Mouse (Mus musculus): ENCODE data around the gene Srarp. TPM values are rescaled to one million over a fixed set of nuclear protein-coding genes. Genes with fewer than 3 reads are reported as not detected.

Gene Srarp
- total and polyA plus RNA-seq, 2 experiments: not detected

GRCm38 (mm10) chr4:141389366-141390150, 46.3 kb downstream of the Srarp start:
- Histone ChIP-seq H3K36me3 (ENCODE audit: control insufficient read depth, insufficient read depth, low read length) (no peaks in the 10 kb centered on the region), H3K79me2 (ENCODE audit: control insufficient read depth, insufficient read depth, low read length) (no peaks in the 10 kb centered on the region), H3K27me3 (ENCODE audit: control insufficient read depth, insufficient read depth, low read length) (no peaks in the 10 kb centered on the region), H3K27ac (replicated peaks; ENCODE audit: insufficient read depth, low read depth, low read length) (no peak overlapping the region), H3K4me3 (ENCODE audit: insufficient read depth, low read depth, low read length) (no peak overlapping the region), H3K9ac (ENCODE audit: low read depth, low read length) (no peak overlapping the region), H3K4me1 (ENCODE audit: control insufficient read depth, insufficient read depth, low read length) (no peaks in the 10 kb centered on the region)
- WGBS: 69% methylated on average over 18 of the region's 18 CpGs
- TF ChIP-seq POLR2A (IDR thresholded peaks at IDR 0.05; ENCODE audit: extremely low read depth, insufficient read depth, low read length) (no peak), CTCF (IDR thresholded peaks at IDR 0.05; ENCODE audit: low read depth, low read length) (no peak)
- DNase-seq (ENCODE audit: extremely low read depth, low read depth, low spot score): no peak

GRCm38 (mm10) chr4:141387933-141388332, 48.0 kb downstream of the Srarp start:
- WGBS: 70% methylated on average over 5 of the region's 5 CpGs
- DNase-seq (ENCODE audit: extremely low read depth, low read depth, low spot score): no peak
- TF ChIP-seq POLR2A (IDR thresholded peaks at IDR 0.05; ENCODE audit: extremely low read depth, insufficient read depth, low read length) (no peak), CTCF (IDR thresholded peaks at IDR 0.05; ENCODE audit: low read depth, low read length) (no peak)
- H3K9ac ChIP-seq (ENCODE audit: low read depth, low read length): no peak overlapping the region
- H3K79me2 ChIP-seq (ENCODE audit: control insufficient read depth, insufficient read depth, low read length): no peaks in the 10 kb centered on the region
- H3K36me3 ChIP-seq (ENCODE audit: control insufficient read depth, insufficient read depth, low read length): no peaks in the 10 kb centered on the region
- no peak overlapping the region for H3K4me3 ChIP-seq (ENCODE audit: insufficient read depth, low read depth, low read length)
- H3K27ac ChIP-seq (replicated peaks; ENCODE audit: insufficient read depth, low read depth, low read length): no peak overlapping the region
- H3K27me3 ChIP-seq (ENCODE audit: control insufficient read depth, insufficient read depth, low read length): no peaks in the 10 kb centered on the region
- H3K4me1 ChIP-seq (ENCODE audit: control insufficient read depth, insufficient read depth, low read length): no peaks in the 10 kb centered on the region

- 18% methylated on average over 5 of the region's 5 CpGs for WGBS
- no peaks in the 10 kb centered on the region for H3K36me3 ChIP-seq (ENCODE audit: control insufficient read depth, insufficient read depth, low read length)
- no peaks in the 10 kb centered on the region for H3K27me3 ChIP-seq (ENCODE audit: control insufficient read depth, insufficient read depth, low read length)
- H3K4me3 ChIP-seq (ENCODE audit: insufficient read depth, low read depth, low read length): no peak overlapping the region
- H3K4me1 ChIP-seq (ENCODE audit: control insufficient read depth, insufficient read depth, low read length): no peaks in the 10 kb centered on the region
- TF ChIP-seq CTCF (IDR thresholded peaks at IDR 0.05; ENCODE audit: low read depth, low read length): peak; percentile 80
- TF ChIP-seq POLR2A (IDR thresholded peaks at IDR 0.05; ENCODE audit: extremely low read depth, insufficient read depth, low read length): no peak
- no peak overlapping the region for H3K9ac ChIP-seq (ENCODE audit: low read depth, low read length)
- no peak overlapping the region for H3K27ac ChIP-seq (replicated peaks; ENCODE audit: insufficient read depth, low read depth, low read length)
- no peaks in the 10 kb centered on the region for H3K79me2 ChIP-seq (ENCODE audit: control insufficient read depth, insufficient read depth, low read length)
- peak; percentile 63 for DNase-seq (ENCODE audit: extremely low read depth, low read depth, low spot score)
Measured at GRCm38 (mm10) chr4:141387093-141387784, 48.7 kb downstream of the Srarp start.

- Histone ChIP-seq H3K27me3 (ENCODE audit: control insufficient read depth, insufficient read depth, low read length) (no peaks in the 10 kb centered on the region), H3K36me3 (ENCODE audit: control insufficient read depth, insufficient read depth, low read length) (no peaks in the 10 kb centered on the region), H3K79me2 (ENCODE audit: control insufficient read depth, insufficient read depth, low read length) (no peaks in the 10 kb centered on the region), H3K27ac (replicated peaks; ENCODE audit: insufficient read depth, low read depth, low read length) (no peak overlapping the region), H3K4me3 (ENCODE audit: insufficient read depth, low read depth, low read length) (no peak overlapping the region), H3K9ac (ENCODE audit: low read depth, low read length) (no peak overlapping the region), H3K4me1 (ENCODE audit: control insufficient read depth, insufficient read depth, low read length) (no peaks in the 10 kb centered on the region)
- no peak for DNase-seq (ENCODE audit: extremely low read depth, low read depth, low spot score)
- 83% methylated on average over 7 of the region's 7 CpGs for WGBS
- TF ChIP-seq POLR2A (IDR thresholded peaks at IDR 0.05; ENCODE audit: extremely low read depth, insufficient read depth, low read length) (no peak), CTCF (IDR thresholded peaks at IDR 0.05; ENCODE audit: low read depth, low read length) (no peak)
Measured at GRCm38 (mm10) chr4:141386150-141386549, 49.8 kb downstream of the Srarp start.

GRCm38 (mm10) chr4:141385275-141385674, 50.6 kb downstream of the Srarp start:
- TF ChIP-seq POLR2A (IDR thresholded peaks at IDR 0.05; ENCODE audit: extremely low read depth, insufficient read depth, low read length) (no peak), CTCF (IDR thresholded peaks at IDR 0.05; ENCODE audit: low read depth, low read length) (peak; percentile 92)
- WGBS: 2% methylated on average over 7 of the region's 7 CpGs
- Histone ChIP-seq H3K36me3 (ENCODE audit: control insufficient read depth, insufficient read depth, low read length) (no peaks in the 10 kb centered on the region), H3K27me3 (ENCODE audit: control insufficient read depth, insufficient read depth, low read length) (no peaks in the 10 kb centered on the region), H3K4me1 (ENCODE audit: control insufficient read depth, insufficient read depth, low read length) (no peaks in the 10 kb centered on the region), H3K9ac (ENCODE audit: low read depth, low read length) (no peak overlapping the region), H3K27ac (replicated peaks; ENCODE audit: insufficient read depth, low read depth, low read length) (no peak overlapping the region), H3K79me2 (ENCODE audit: control insufficient read depth, insufficient read depth, low read length) (no peaks in the 10 kb centered on the region), H3K4me3 (ENCODE audit: insufficient read depth, low read depth, low read length) (no peak overlapping the region)
- peak; percentile 67 for DNase-seq (ENCODE audit: extremely low read depth, low read depth, low spot score)

Other genes with a start within 250 kb of the Srarp start
- 0.40 and 0.55 TPM in 2 replicates for gene Rsg1, start 222.1 kb downstream of the Srarp start, total RNA-seq (2014; rRNA removed)
- gene Rsg1, start 222.1 kb downstream of the Srarp start, polyA plus RNA-seq (2012; rRNA removed): 0.40 and 0.50 TPM in 2 replicates
- gene Arhgef19, start 196.6 kb downstream of the Srarp start, total RNA-seq (2014; rRNA removed): 14.4 and 25.8 TPM in 2 replicates
- gene Arhgef19, start 196.6 kb downstream of the Srarp start, polyA plus RNA-seq (2012; rRNA removed): 34.3 and 64.4 TPM in 2 replicates
- 7.7 and 9.3 TPM in 2 replicates for gene Epha2, start 134.9 kb downstream of the Srarp start, total RNA-seq (2014; rRNA removed)
- 11.6 and 12.0 TPM in 2 replicates for gene Epha2, start 134.9 kb downstream of the Srarp start, polyA plus RNA-seq (2012; rRNA removed)
- gene Fam131c, start 67.9 kb downstream of the Srarp start, total RNA-seq (2014; rRNA removed): 0.40 and 0.46 TPM in 2 replicates
- 4.5 and 10.3 TPM in 2 replicates for gene Fam131c, start 67.9 kb downstream of the Srarp start, polyA plus RNA-seq (2012; rRNA removed)
- gene Clcnka, start 37.4 kb downstream of the Srarp start, total RNA-seq (2014; rRNA removed): not detected in 2 replicates
- gene Clcnka, start 37.4 kb downstream of the Srarp start, polyA plus RNA-seq (2012; rRNA removed): 0.04 TPM in 1 of 2 replicates, not detected in the other
- not detected in 2 replicates for gene Clcnkb, start 20.1 kb downstream of the Srarp start, total RNA-seq (2014; rRNA removed)
- not detected in 2 replicates for gene Clcnkb, start 20.1 kb downstream of the Srarp start, polyA plus RNA-seq (2012; rRNA removed)
- 0.07 and 0.09 TPM in 2 replicates for gene Hspb7, start 15.3 kb downstream of the Srarp start, total RNA-seq (2014; rRNA removed)
- gene Hspb7, start 15.3 kb downstream of the Srarp start, polyA plus RNA-seq (2012; rRNA removed): 0.02 TPM in 1 of 2 replicates, not detected in the other
- gene Zbtb17, start 8.5 kb upstream of the Srarp start, total RNA-seq (2014; rRNA removed): 7.3 and 8.5 TPM in 2 replicates
- gene Zbtb17, start 8.5 kb upstream of the Srarp start, polyA plus RNA-seq (2012; rRNA removed): 12.8 and 16.8 TPM in 2 replicates
- gene Spen, start 102.5 kb upstream of the Srarp start, total RNA-seq (2014; rRNA removed): 8.1 and 9.1 TPM in 2 replicates
- gene Spen, start 102.5 kb upstream of the Srarp start, polyA plus RNA-seq (2012; rRNA removed): 5.9 and 7.5 TPM in 2 replicates
- 0.37 and 0.74 TPM in 2 replicates for gene Fblim1, start 170.0 kb upstream of the Srarp start, total RNA-seq (2014; rRNA removed)
- gene Fblim1, start 170.0 kb upstream of the Srarp start, polyA plus RNA-seq (2012; rRNA removed): 0.86 and 1.2 TPM in 2 replicates
- 9.3 and 12.6 TPM in 2 replicates for gene Tmem82, start 182.5 kb upstream of the Srarp start, total RNA-seq (2014; rRNA removed)
- gene Tmem82, start 182.5 kb upstream of the Srarp start, polyA plus RNA-seq (2012; rRNA removed): 34.7 and 39.5 TPM in 2 replicates
- gene Slc25a34, start 187.7 kb upstream of the Srarp start, total RNA-seq (2014; rRNA removed): 10.2 and 10.6 TPM in 2 replicates
- 5.1 and 10.3 TPM in 2 replicates for gene Slc25a34, start 187.7 kb upstream of the Srarp start, polyA plus RNA-seq (2012; rRNA removed)
- gene Plekhm2, start 228.8 kb upstream of the Srarp start, total RNA-seq (2014; rRNA removed): 2.7 and 5.0 TPM in 2 replicates
- gene Plekhm2, start 228.8 kb upstream of the Srarp start, polyA plus RNA-seq (2012; rRNA removed): 11.2 and 13.5 TPM in 2 replicates
- gene Rsc1a1, start 249.5 kb upstream of the Srarp start, total RNA-seq (2014; rRNA removed): 16.3 and 30.3 TPM in 2 replicates
- 52.0 and 70.9 TPM in 2 replicates for gene Rsc1a1, start 249.5 kb upstream of the Srarp start, polyA plus RNA-seq (2012; rRNA removed)